Mouse (Mus musculus) embryo, embryonic 10.5 days (tissue): ENCODE results near the gene Megf11.
A peak's percentile ranks its signal among the peaks of the same experiment; 100 is the strongest.
"Not testable (repeated sequence)": the region's sequence is repeated elsewhere in the genome, so short reads cannot be mapped to it uniquely, and the experiment has no call there.

Experiments used
- DNase-seq: peaks from one replicate; pipeline ENCODE4 v3.0.0-alpha.2; 2015; ENCODE audit warnings: low spot score

Gene Megf11

GRCm38 (mm10) chr9:64700451-64701311, 315.3 kb downstream of the Megf11 start:
- DNase-seq: no peak

GRCm38 (mm10) chr9:64701651-64702050, 316.2 kb downstream of the Megf11 start:
- no peak for DNase-seq

- DNase-seq: no peak
Observed at GRCm38 (mm10) chr9:64702391-64702790, 317.0 kb downstream of the Megf11 start.

- no peak for DNase-seq
Observed at GRCm38 (mm10) chr9:64702937-64703336, 317.5 kb downstream of the Megf11 start.

- DNase-seq: no peak
Observed at GRCm38 (mm10) chr9:64703420-64703965, 318.1 kb downstream of the Megf11 start.

GRCm38 (mm10) chr9:64704073-64704840, 318.8 kb downstream of the Megf11 start:
- DNase-seq: no peak

GRCm38 (mm10) chr9:64710291-64710690, 324.9 kb downstream of the Megf11 start:
- DNase-seq: not testable (repeated sequence)

GRCm38 (mm10) chr9:64719526-64720163, 334.2 kb downstream of the Megf11 start:
- no peak for DNase-seq

GRCm38 (mm10) chr9:64726454-64726853, 341.0 kb downstream of the Megf11 start:
- no peak for DNase-seq

GRCm38 (mm10) chr9:64731029-64731560, 345.7 kb downstream of the Megf11 start:
- DNase-seq: no peak

GRCm38 (mm10) chr9:64734166-64734565, 348.7 kb downstream of the Megf11 start:
- DNase-seq: no peak

- not testable (repeated sequence) for DNase-seq
Observed at GRCm38 (mm10) chr9:64734992-64735391, 349.6 kb downstream of the Megf11 start.

GRCm38 (mm10) chr9:64736076-64736638, 350.7 kb downstream of the Megf11 start:
- DNase-seq: peak; percentile 19

GRCm38 (mm10) chr9:64736639-64737405, 351.4 kb downstream of the Megf11 start:
- DNase-seq: peak; percentile 78

GRCm38 (mm10) chr9:64737406-64738201, 352.2 kb downstream of the Megf11 start, which contains the start of gene Rab11a:
Rab11a (minus strand) TSS chr9:64737758.
- peak; percentile 95 for DNase-seq

- no peak for DNase-seq
Observed at GRCm38 (mm10) chr9:64739001-64739400, 353.6 kb downstream of the Megf11 start.

GRCm38 (mm10) chr9:64742453-64742852, 357.0 kb downstream of the Megf11 start:
- DNase-seq: no peak

GRCm38 (mm10) chr9:64747735-64748134, 362.3 kb downstream of the Megf11 start:
- no peak for DNase-seq

- DNase-seq: no peak
Observed at GRCm38 (mm10) chr9:64749314-64749713, 363.9 kb downstream of the Megf11 start.

GRCm38 (mm10) chr9:64752575-64752974, 367.1 kb downstream of the Megf11 start:
- no peak for DNase-seq
